Mouse (Mus musculus) subcutaneous adipose tissue, adult 2 months (tissue): ENCODE data around the gene Orc1. TPM values are rescaled to one million over a fixed set of nuclear protein-coding genes. Genes with fewer than 3 reads are reported as not detected.

ENCODE experiments used
- polyA plus RNA-seq: library from polyadenylated mRNA; depleted of rRNA; stranded (reverse); fragments of >200 nt; gene quantifications from 2 replicates; pipeline ENCODE4 v1.2.3, GENCODE M21; 2012; ENCODE audit warnings: low replicate concordance; rRNA removed

Gene Orc1
- polyA plus RNA-seq = 0.24 and 1.8 TPM in 2 replicates

GRCm38 (mm10) chr4:108578840-108579742, at the start of gene Orc1, which contains the start of gene Prpf38a:
Gene Orc1, plus strand, starts transcription at chr4:108579423.
Gene Prpf38a, minus strand, starts transcription at chr4:108579336.

GRCm38 (mm10) chr4:108619587-108620341, 40.5 kb downstream of the Orc1 start, which contains the start of gene Cc2d1b:
Gene Cc2d1b, plus strand, starts transcription at chr4:108619940.

Other genes starting within 250 kb of the Orc1 start
- gene Shisal2a, start 196.1 kb upstream of the Orc1 start, polyA plus RNA-seq = 0.68 TPM in 1 of 2 replicates, not detected in the other
- 44.6 and 53.7 TPM in 2 replicates for gene Gpx7, start 172.5 kb upstream of the Orc1 start, polyA plus RNA-seq
- gene Tut4, start 120.0 kb upstream of the Orc1 start, polyA plus RNA-seq = 23.6 and 41.3 TPM in 2 replicates
- gene Prpf38a, start 87 bp upstream of the Orc1 start, polyA plus RNA-seq = 5.3 and 8.6 TPM in 2 replicates
- 31.0 and 51.6 TPM in 2 replicates for gene Cc2d1b, start 40.5 kb downstream of the Orc1 start, polyA plus RNA-seq
- 0.08 and 0.10 TPM in 2 replicates for gene 3110021N24Rik, start 140.2 kb downstream of the Orc1 start, polyA plus RNA-seq
- gene Zfyve9, start 201.4 kb downstream of the Orc1 start, polyA plus RNA-seq = 6.1 and 9.8 TPM in 2 replicates